Mouse (Mus musculus): ENCODE results near the gene Ehd4.

- TF ChIP-seq POLR2A (IDR thresholded peaks at IDR 0.05; ENCODE audit: borderline replicate concordance, extremely low read depth, low read depth, low read length), result no peak
- TF ChIP-seq CTCF (IDR thresholded peaks at IDR 0.05; ENCODE audit: insufficient read depth, low read length), result no peak
These were observed 95.6 kb downstream of the Ehd4 start for GRCm38 (mm10) chr2:120058818-120059217.

All from lung, adult 2 months (tissue).